Mouse (Mus musculus) ES-E14 (cell line): ENCODE measurements around the gene Myo1f. TPM values are rescaled to one million over a fixed set of nuclear protein-coding genes. Genes with fewer than 3 reads are reported as not detected.

Experiments
- DNase-seq: peaks from one replicate; pipeline ENCODE4 v3.0.0-alpha.2; 2013; ENCODE audit warnings: low read depth, low spot score
- H3K27ac ChIP-seq: 2 replicates; pipeline ENCODE4 v1.5.1; 2012; ENCODE audit warnings: low read depth, mild to moderate bottlenecking, low read length, moderate library complexity, mixed read lengths; ENCODE audit not compliant: poor library complexity, insufficient read depth, severe bottlenecking
- H3K36me3 ChIP-seq: 2 replicates; pipeline ENCODE4 v1.6.1; 2012; ENCODE audit warnings: mild to moderate bottlenecking, low read length, moderate library complexity, mixed read lengths; ENCODE audit not compliant: control insufficient read depth, poor library complexity, insufficient read depth, severe bottlenecking
- H3K4me1 ChIP-seq, 2 experiments: fragments of 150-350 bp in 1 of 2; sonication (generic) in 1 of 2; 2 replicates each; pipeline ENCODE4 v1.6.1; 2012; ENCODE audit warnings: low read length in 2 of 2, mild to moderate bottlenecking in 1 of 2, mixed read lengths in 1 of 2; ENCODE audit not compliant: control insufficient read depth in 2 of 2, insufficient read depth in 2 of 2, poor library complexity in 1 of 2
- H3K4me3 ChIP-seq, 2 experiments: fragments of 150-350 bp in 1 of 2; sonication (generic) in 1 of 2; 2 replicates each; pipeline ENCODE4 v1.5.1; 2012; ENCODE audit warnings: low read length in 2 of 2, low read depth in 1 of 2, mild to moderate bottlenecking in 1 of 2, mixed read lengths in 1 of 2; ENCODE audit not compliant: insufficient read depth in 1 of 2, poor library complexity in 1 of 2, severe bottlenecking in 1 of 2
- H3K9ac ChIP-seq: 2 replicates; pipeline ENCODE4 v1.6.1; 2012; ENCODE audit warnings: low read depth, mild to moderate bottlenecking, low read length, mixed read lengths; ENCODE audit not compliant: poor library complexity, insufficient read depth, severe bottlenecking
- H3K9me3 ChIP-seq: fragments of 150-350 bp; sonication (generic); 2 replicates; pipeline ENCODE4 v1.6.1; 2012; ENCODE audit warnings: low read depth, mild to moderate bottlenecking, low read length; ENCODE audit not compliant: control insufficient read depth, insufficient read depth
- CHD2 ChIP-seq: IDR thresholded peaks from 2 replicates; pipeline ENCODE4 v1.6.1; 2014; ENCODE audit warnings: mild to moderate bottlenecking, low read depth, low read length, inconsistent platforms
- HCFC1 ChIP-seq: IDR thresholded peaks from 2 replicates; pipeline ENCODE4 v1.6.1; 2012; ENCODE audit warnings: low read length, inconsistent platforms, borderline replicate concordance; ENCODE audit not compliant: insufficient read depth
- MAFK ChIP-seq: IDR thresholded peaks from 2 replicates; pipeline ENCODE4 v1.6.1; 2014; ENCODE audit warnings: mild to moderate bottlenecking, low read depth, low read length, inconsistent platforms; ENCODE audit not compliant: insufficient read depth
- ZC3H11A ChIP-seq: IDR thresholded peaks from 2 replicates; pipeline ENCODE4 v1.6.1; 2012; ENCODE audit warnings: low read depth, mild to moderate bottlenecking, inconsistent platforms, low read length, borderline replicate concordance
- ZNF384 ChIP-seq: IDR thresholded peaks from 2 replicates; pipeline ENCODE4 v1.6.1; 2012; ENCODE audit warnings: low read depth, low read length, inconsistent platforms
- in situ Hi-C, 2 experiments: fragments of 600-800 bp; cut with MboI; formaldehyde crosslinking; loops; one replicate each; pipeline ENCODE4 v1.15.1; 2025; ENCODE audit warnings: low sequenced_read_pairs in 2 of 2, inconsistent platforms in 1 of 2; ENCODE audit not compliant: unreplicated experiment in 2 of 2
- total RNA-seq: library from RNA; depleted of rRNA; stranded (reverse); fragments of 300-350 nt; gene quantifications from 2 replicates; pipeline ENCODE4 v1.2.3, GENCODE M21; 2012

Gene Myo1f
- total RNA-seq, 1 experiment, result 11.9 TPM

DNA sequence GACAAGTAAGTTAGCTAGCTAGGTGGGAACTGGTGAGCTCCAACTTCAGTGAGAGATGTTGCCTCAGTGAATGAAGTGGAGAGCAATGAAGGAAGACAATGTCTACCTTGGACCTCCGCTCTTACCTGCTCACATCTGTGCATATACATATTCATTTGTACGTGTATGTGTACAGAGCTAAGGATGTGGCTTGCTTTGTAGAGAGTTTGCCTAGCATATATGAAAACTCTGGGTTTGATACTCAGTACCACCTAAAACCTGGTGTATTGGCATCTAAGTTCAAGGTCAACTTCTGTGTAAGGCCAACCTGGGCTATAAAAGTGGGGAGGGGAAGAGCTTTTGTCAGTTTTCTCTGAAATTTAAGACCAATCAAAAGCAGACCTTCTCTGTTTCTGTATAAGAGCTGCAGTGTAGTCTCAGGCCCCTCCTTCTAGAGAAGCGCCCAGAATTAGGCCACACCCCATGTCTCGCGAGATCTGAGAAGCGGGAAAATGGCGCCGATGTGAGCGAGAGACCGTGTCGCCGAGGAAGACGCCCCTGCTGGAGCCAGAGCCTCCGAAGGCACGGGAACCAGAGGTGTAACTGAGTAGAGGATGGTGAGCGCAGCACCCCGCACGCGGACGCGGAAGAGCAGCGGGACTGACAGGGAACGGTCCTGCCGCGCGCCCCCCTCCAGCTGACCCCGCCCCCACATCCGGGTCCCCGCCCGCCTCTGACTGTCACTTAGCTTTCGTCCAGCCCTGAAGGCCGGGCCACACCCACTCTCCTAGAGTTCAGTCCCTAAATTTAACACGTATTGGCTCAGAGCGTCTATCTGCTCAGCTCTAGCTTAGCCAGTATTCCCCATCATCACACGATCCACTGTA, 73.3 kb downstream of the Myo1f start, which contains the start of gene Zfp414:
Gene Zfp414 (plus strand): TSS at position 470 of the 866 bp plus-strand sequence.
- in situ Hi-C loops, result no loop called here
- no peaks in the 10 kb centered on the region for H3K9me3 ChIP-seq
- DNase-seq, result peak; percentile 94
- H3K4me3 ChIP-seq, result peak within 1 kb of the TSS; percentile 82 to 91
- H3K36me3 ChIP-seq, result peaks cover 15% of the 10 kb centered on the region
- peak within 1 kb of the TSS; percentile 98 for H3K9ac ChIP-seq
- peak within 1 kb of the TSS; percentile 92 for H3K27ac ChIP-seq
- TF ChIP-seq MAFK, result no peak
- no peak for TF ChIP-seq ZC3H11A
- peak; percentile 69; the same call in 1 of the 2 replicates for TF ChIP-seq HCFC1
- peak; percentile 98 for TF ChIP-seq CHD2
- no peak for TF ChIP-seq ZNF384
- peaks cover 2 to 4% of the 10 kb centered on the region in 2 experiments; a peak in 2 of 4 replicates for H3K4me1 ChIP-seq

DNA sequence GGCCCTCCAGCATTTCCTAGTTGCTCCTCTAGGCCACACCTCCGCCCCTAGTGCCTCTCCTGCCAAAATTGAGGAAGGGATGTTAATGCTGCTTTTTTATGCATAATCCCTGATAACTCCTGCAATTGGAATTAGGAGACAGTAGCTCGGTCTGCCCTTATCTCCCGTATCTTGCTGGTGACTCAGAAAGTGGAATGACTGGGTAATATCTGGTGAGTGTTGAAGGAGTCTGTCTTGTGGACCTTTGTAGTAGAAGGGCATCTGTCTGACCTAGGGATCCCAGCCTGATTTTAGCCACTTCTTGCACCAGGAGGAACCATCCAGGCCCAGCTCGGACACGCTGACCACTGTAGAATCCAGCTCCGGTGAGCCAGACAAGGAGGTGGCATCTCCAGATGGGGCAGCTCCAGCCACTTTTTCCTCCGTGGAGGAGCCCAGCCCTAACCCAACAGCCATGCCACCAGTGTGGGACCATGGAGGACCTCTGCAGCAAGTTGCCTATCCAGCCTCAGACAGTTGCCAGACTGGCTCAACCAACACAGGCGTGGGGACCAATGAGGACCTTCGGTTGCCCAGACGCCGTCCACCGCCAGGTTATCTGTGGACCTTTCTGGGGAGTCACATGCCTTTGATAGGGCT, 74.1 kb downstream of the Myo1f start:
- in situ Hi-C loops, result no loop called here
- no peak for DNase-seq

DNA sequence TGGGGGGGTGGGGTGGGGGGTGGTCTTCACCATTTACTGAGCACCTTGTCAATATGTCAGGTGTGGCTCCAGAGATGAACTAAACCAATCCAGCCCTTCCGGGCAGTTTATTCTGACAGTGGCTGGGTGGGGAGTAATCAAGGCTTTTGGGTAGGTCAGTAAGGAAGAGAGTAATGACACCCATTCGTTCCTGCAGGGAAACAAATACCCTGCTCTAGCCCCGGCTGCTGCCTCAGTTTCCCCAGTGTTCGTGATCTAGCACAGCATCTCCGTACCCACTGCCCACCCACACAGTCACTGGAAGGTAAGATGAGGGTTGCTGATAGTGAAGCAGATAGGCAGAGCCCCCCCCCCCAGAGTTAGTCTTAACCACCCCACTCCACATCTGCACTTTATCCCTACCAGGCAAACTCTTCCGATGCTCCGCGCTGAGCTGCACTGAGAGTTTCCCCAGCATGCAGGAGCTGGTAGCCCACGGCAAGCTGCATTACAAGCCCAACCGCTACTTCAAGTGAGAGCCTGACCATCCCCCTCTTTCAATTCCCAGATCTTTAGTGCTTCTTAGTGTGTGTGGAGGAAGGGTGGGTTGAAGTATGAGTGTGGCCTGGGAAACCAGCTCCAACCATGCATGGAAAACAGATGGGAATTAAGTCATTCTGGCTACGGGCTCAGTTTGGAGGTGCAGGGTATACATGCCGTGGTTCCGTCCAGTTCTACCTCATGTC, 74.8 kb downstream of the Myo1f start:
- no peak for DNase-seq
- in situ Hi-C loops, result no loop called here

More for the DNA sequence above, 74.1 kb downstream of the Myo1f start:
- Histone ChIP-seq H3K36me3 (peaks cover 15% of the 10 kb centered on the region), H3K27ac (0 out of 2 replicates have a peak overlapping the region, but pooled peaks have one; percentile 92), H3K4me3 (peak overlapping the region; percentile 82 to 91), H3K4me1 (peaks cover 2 to 4% of the 10 kb centered on the region in 2 experiments; a peak in 2 of 4 replicates), H3K9me3 (no peaks in the 10 kb centered on the region), H3K9ac (peak overlapping the region; percentile 98)
- no peak for TF ChIP-seq HCFC1
- no peak for TF ChIP-seq ZC3H11A
- TF ChIP-seq MAFK, result no peak
- no peak for TF ChIP-seq ZNF384
- TF ChIP-seq CHD2, result no peak

DNA sequence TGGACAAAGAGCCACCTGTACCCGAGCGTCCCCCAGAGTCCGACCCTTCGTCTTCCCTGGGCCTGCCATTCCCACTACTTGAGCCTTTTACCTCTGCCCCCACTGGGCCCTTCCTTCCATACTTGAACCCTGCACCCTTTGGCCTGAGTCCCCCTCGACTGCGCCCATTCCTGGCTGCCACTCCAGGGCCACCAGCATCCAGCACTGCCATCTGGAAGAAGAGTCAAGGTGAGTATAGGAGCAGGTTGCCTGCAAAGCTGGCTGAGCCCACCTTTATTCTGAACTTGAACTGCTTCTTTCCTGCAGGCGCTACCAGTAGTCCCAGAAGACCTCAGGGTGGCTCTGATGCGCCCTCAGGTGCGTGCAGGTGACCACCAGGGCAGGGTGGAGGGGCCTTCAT, 75.7 kb downstream of the Myo1f start:
- H3K4me3 ChIP-seq, result no peak overlapping the region
- peaks cover 15% of the 10 kb centered on the region for H3K36me3 ChIP-seq
- H3K4me1 ChIP-seq, result peaks cover 2 to 4% of the 10 kb centered on the region in 2 experiments; a peak in 2 of 4 replicates
- no peak for TF ChIP-seq HCFC1
- TF ChIP-seq ZC3H11A, result no peak
- TF ChIP-seq CHD2, result no peak
- no peak for TF ChIP-seq ZNF384
- no peak for TF ChIP-seq MAFK
- no peaks in the 10 kb centered on the region for H3K9me3 ChIP-seq
- H3K27ac ChIP-seq, result no peak overlapping the region
- in situ Hi-C loops, result no loop called here
- no peak for DNase-seq
- H3K9ac ChIP-seq, result no peak overlapping the region

More for the DNA sequence above, 74.8 kb downstream of the Myo1f start:
- Histone ChIP-seq H3K36me3 (peaks cover 15% of the 10 kb centered on the region), H3K9ac (no peak overlapping the region), H3K9me3 (no peaks in the 10 kb centered on the region), H3K4me1 (peaks cover 2 to 4% of the 10 kb centered on the region in 2 experiments; a peak in 2 of 4 replicates), H3K27ac (no peak overlapping the region), H3K4me3 (no peak overlapping the region)
- TF ChIP-seq ZNF384 (no peak), ZC3H11A (no peak), HCFC1 (no peak), MAFK (no peak), CHD2 (no peak)
